Mouse (Mus musculus) intestine, embryonic 14.5 days (tissue): ENCODE results near the gene Adam17. TPM values are rescaled to one million over a fixed set of nuclear protein-coding genes. Genes with fewer than 3 reads are reported as not detected.

Experiments used
- ATAC-seq: fragments of 200-750 bp; cut with Nextera tagmentation; replicated peaks from 2 replicates; pipeline ENCODE4 v1.8.0; 2017; ENCODE audit warnings: low read depth, moderate number of reproducible peaks, moderate TSS enrichment, moderate library complexity; ENCODE audit not compliant: low FRiP score, low TSS enrichment
- DNase-seq: peaks from one replicate; pipeline ENCODE4 v3.0.0-alpha.2; 2018; ENCODE audit warnings: low spot score
- H3K27ac ChIP-seq: fragments of 300-500 bp; sonication (generic); 2 replicates; pipeline ENCODE4 v1.5.1; 2014; ENCODE audit warnings: low read depth, mild to moderate bottlenecking, control low read depth
- H3K27me3 ChIP-seq: fragments of 300-500 bp; sonication (generic); replicated peaks from 2 replicates; pipeline ENCODE4 v1.6.1; 2014; ENCODE audit warnings: low read length, control low read depth; ENCODE audit not compliant: control insufficient read depth, insufficient read depth
- H3K36me3 ChIP-seq: fragments of 300-500 bp; sonication (generic); 2 replicates; pipeline ENCODE4 v1.6.1; 2014; ENCODE audit warnings: low read length, control low read depth; ENCODE audit not compliant: control insufficient read depth, insufficient read depth
- H3K4me1 ChIP-seq: fragments of 300-500 bp; sonication (generic); replicated peaks from 2 replicates; pipeline ENCODE4 v1.6.1; 2014; ENCODE audit warnings: low read length, control low read depth, mixed read lengths; ENCODE audit not compliant: control insufficient read depth, insufficient read depth
- H3K4me2 ChIP-seq: fragments of 300-500 bp; sonication (generic); 2 replicates; pipeline ENCODE4 v1.6.1; 2014; ENCODE audit warnings: low read length
- H3K4me3 ChIP-seq: fragments of 300-500 bp; sonication (generic); 2 replicates; pipeline ENCODE4 v1.5.1; 2014; ENCODE audit warnings: low read depth, low read length, control low read depth, mixed read lengths
- H3K9ac ChIP-seq: fragments of 300-500 bp; sonication (generic); 2 replicates; pipeline ENCODE4 v1.6.1; 2014; ENCODE audit warnings: mild to moderate bottlenecking, low read length
- H3K9me3 ChIP-seq: fragments of 300-500 bp; sonication (generic); 2 replicates; pipeline ENCODE4 v1.6.1; 2016; ENCODE audit warnings: low read length, control low read depth; ENCODE audit not compliant: control insufficient read depth
- whole genome bisulfite sequencing: fragments of 180-500 bp; shearing (Covaris S2); extraction: QIAGEN DNeasy Blood & Tissue Kit; methylation state at CpG from one replicate; pipeline ENCODE4 v1.1.7; 2014; 5-methylcytosine and 5-hydroxymethylcytosine counted together
- polyA plus RNA-seq: library from polyadenylated mRNA; unstranded; fragments of >200 nt; fragmentation: Nextera tagmentation; extraction: Ambion mirVana; gene quantifications from 2 replicates; pipeline ENCODE4 v1.2.1, GENCODE M21; 2014

The Adam17 gene
- polyA plus RNA-seq, 1 experiment from 2014 or later, result 33.3 TPM

GRCm38 (mm10) chr12:21364624-21365435 is 8.6 kb downstream of the Adam17 start:
- Histone ChIP-seq H3K36me3 (0 out of 2 replicates have a peak, but pooled peaks cover 4% of the 10 kb centered on the region), H3K4me2 (no peak overlapping the region), H3K27ac (no peak overlapping the region), H3K4me3 (no peak overlapping the region), H3K9me3 (no peaks in the 10 kb centered on the region), H3K4me1 (no peaks in the 10 kb centered on the region), H3K9ac (no peak overlapping the region), H3K27me3 (no peaks in the 10 kb centered on the region)
- no peak for ATAC-seq
- no peak for DNase-seq
- 80% methylated on average over 10 of the region's 10 CpGs for WGBS

GRCm38 (mm10) chr12:21363195-21363594 is 10.2 kb downstream of the Adam17 start:
- Histone ChIP-seq H3K4me3 (no peak overlapping the region), H3K9me3 (no peaks in the 10 kb centered on the region), H3K9ac (no peak overlapping the region), H3K27me3 (no peaks in the 10 kb centered on the region), H3K27ac (no peak overlapping the region), H3K36me3 (0 out of 2 replicates have a peak, but pooled peaks cover 4% of the 10 kb centered on the region), H3K4me2 (no peak overlapping the region), H3K4me1 (no peaks in the 10 kb centered on the region)
- DNase-seq (no peak), ATAC-seq (no peak)
- 94% methylated on average over 3 of the region's 3 CpGs for WGBS

- WGBS, result 69% methylated on average over 2 of the region's 2 CpGs
- Histone ChIP-seq H3K9ac (no peak overlapping the region), H3K36me3 (0 out of 2 replicates have a peak, but pooled peaks cover 4% of the 10 kb centered on the region), H3K9me3 (no peaks in the 10 kb centered on the region), H3K4me3 (no peak overlapping the region), H3K4me1 (no peaks in the 10 kb centered on the region), H3K27ac (no peak overlapping the region), H3K4me2 (no peak overlapping the region), H3K27me3 (no peaks in the 10 kb centered on the region)
- no peak for DNase-seq
- ATAC-seq, result no peak
Measured at GRCm38 (mm10) chr12:21362686-21363085, 10.7 kb downstream of the Adam17 start.

GRCm38 (mm10) chr12:21353681-21354080 is 19.8 kb downstream of the Adam17 start:
- no peak overlapping the region for H3K4me2 ChIP-seq
- peaks cover 42% of the 10 kb centered on the region for H3K36me3 ChIP-seq
- whole genome bisulfite sequencing, result 96% methylated on average over 8 of the region's 8 CpGs
- H3K9me3 ChIP-seq, result peaks cover 6% of the 10 kb centered on the region
- H3K4me3 ChIP-seq, result no peak overlapping the region
- H3K27me3 ChIP-seq, result no peaks in the 10 kb centered on the region
- H3K4me1 ChIP-seq, result no peaks in the 10 kb centered on the region
- no peak overlapping the region for H3K27ac ChIP-seq
- no peak for DNase-seq
- no peak for ATAC-seq
- no peak overlapping the region for H3K9ac ChIP-seq

GRCm38 (mm10) chr12:21350113-21350876 is 23.1 kb downstream of the Adam17 start:
- Histone ChIP-seq H3K4me2 (no peak overlapping the region), H3K36me3 (peaks cover 66% of the 10 kb centered on the region), H3K4me3 (no peak overlapping the region), H3K4me1 (no peaks in the 10 kb centered on the region), H3K9ac (no peak overlapping the region), H3K27ac (no peak overlapping the region), H3K27me3 (no peaks in the 10 kb centered on the region), H3K9me3 (peaks cover 6% of the 10 kb centered on the region)
- DNase-seq (no peak), ATAC-seq (no peak)
- 88% methylated on average over 7 of the region's 7 CpGs for WGBS

- no peak overlapping the region for H3K9ac ChIP-seq
Measured at GRCm38 (mm10) chr12:21346972-21347371, 26.5 kb downstream of the Adam17 start.

GRCm38 (mm10) chr12:21340674-21341073 is 32.8 kb downstream of the Adam17 start:
- Histone ChIP-seq H3K27me3 (no peaks in the 10 kb centered on the region), H3K4me2 (no peak overlapping the region), H3K9me3 (no peaks in the 10 kb centered on the region), H3K4me3 (no peak overlapping the region), H3K27ac (no peak overlapping the region), H3K4me1 (no peaks in the 10 kb centered on the region), H3K9ac (no peak overlapping the region), H3K36me3 (peaks cover 67% of the 10 kb centered on the region)
- ATAC-seq, result no peak
- no peak for DNase-seq
- WGBS, result 95% methylated on average over 5 of the region's 5 CpGs

More at GRCm38 (mm10) chr12:21346972-21347371, 26.5 kb downstream of the Adam17 start:
- Histone ChIP-seq H3K36me3 (peaks cover 64% of the 10 kb centered on the region), H3K27ac (no peak overlapping the region), H3K4me2 (no peak overlapping the region), H3K27me3 (no peaks in the 10 kb centered on the region), H3K9me3 (peaks cover 2% of the 10 kb centered on the region), H3K4me1 (no peaks in the 10 kb centered on the region), H3K4me3 (no peak overlapping the region)
- DNase-seq (no peak), ATAC-seq (no peak)
- WGBS, result 90% methylated on average over 7 of the region's 7 CpGs

- Histone ChIP-seq H3K27ac (no peak overlapping the region), H3K4me2 (no peak overlapping the region), H3K4me1 (no peaks in the 10 kb centered on the region), H3K36me3 (peaks cover 73% of the 10 kb centered on the region), H3K4me3 (no peak overlapping the region), H3K9ac (no peak overlapping the region), H3K9me3 (no peaks in the 10 kb centered on the region), H3K27me3 (no peaks in the 10 kb centered on the region)
- ATAC-seq, result no peak
- 93% methylated on average over 5 of the region's 5 CpGs for WGBS
- peak; percentile 24 for DNase-seq
Measured at GRCm38 (mm10) chr12:21337171-21337570, 36.3 kb downstream of the Adam17 start.
